Mouse (Mus musculus): ENCODE results near the gene Mdk.

DNA sequence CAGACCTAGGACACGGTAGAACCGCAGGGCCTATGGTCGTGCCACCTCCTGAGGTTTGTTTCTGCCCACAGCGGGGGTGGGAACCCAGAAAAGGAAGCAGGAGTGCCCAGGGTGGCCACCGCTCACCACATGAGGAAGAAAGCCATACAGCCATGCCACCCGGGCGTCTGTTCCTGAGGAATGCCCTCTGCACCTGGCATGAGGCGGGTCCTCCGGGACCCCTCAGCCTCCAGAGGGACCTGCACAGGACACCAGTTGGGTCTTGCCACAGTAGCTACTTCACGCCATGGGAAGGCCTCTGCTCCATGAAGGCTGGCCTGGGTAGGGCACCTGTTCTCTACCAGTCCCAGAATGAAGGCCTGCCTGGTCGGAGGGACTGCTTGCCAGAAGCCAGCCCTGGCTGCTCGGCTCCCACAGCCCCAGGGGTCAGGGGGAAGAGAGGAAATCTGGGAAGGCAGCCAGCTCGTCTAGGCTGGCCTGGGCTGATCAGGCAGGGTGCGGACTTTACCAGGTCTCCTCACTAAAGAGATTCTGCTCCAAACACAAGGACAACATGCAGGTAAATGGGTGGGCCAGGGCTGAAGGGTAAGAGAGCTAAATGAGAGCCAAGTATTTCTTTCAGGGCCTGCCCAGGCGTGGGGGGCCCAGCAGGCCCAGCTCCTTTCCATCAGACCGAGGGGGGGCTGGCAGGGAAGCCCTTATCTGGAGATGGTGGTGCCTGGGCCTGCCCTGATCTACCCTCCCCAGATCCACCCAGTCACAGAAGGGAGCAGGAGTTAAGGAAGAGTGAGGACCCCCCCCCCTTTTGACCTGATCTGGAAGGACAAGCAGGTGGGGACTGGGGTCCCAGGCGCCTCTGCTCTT is 17.5 kb upstream of the Mdk start:
- TF ChIP-seq CTCF (IDR thresholded peaks at IDR 0.05; ENCODE audit: borderline replicate concordance, insufficient read depth, low read depth, low read length): no peak
- TF ChIP-seq POLR2A (IDR thresholded peaks at IDR 0.05; ENCODE audit: borderline replicate concordance, insufficient read depth, low read length): no peak
